Mouse (Mus musculus): ENCODE results near the gene Cpeb4. TPM values are rescaled to one million over a fixed set of nuclear protein-coding genes. Genes with fewer than 3 reads are reported as not detected.
A peak's percentile ranks its signal among the peaks of the same experiment; 100 is the strongest.

Gene Cpeb4
- polyA plus RNA-seq, 1 experiment from 2014 or later: 15.1 TPM

DNA sequence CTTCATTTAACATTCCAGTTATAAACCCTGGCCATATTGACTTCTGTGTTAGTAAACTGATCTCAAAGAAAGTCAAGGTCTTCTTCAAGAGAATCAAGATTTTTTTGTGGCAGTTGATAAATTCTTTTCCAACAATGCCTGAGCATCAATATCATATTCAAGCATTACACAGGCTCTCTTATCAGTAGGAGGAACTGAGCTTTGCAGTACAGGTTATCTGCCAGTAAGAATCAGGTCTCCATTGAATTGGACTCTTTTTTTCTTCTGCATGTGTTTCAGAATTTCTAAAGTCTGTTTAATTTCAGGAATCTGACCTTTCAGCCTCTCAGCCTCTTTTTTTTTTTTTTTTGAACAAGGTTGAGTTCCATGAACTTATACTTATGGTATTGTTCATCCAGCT lies 40.9 kb downstream of the Cpeb4 start:
- Histone ChIP-seq H3K27me3 (no peaks in the 10 kb centered on the region), H3K27ac (replicated peaks) (no peak overlapping the region), H3K4me2 (no peak overlapping the region), H3K36me3 (no peaks in the 10 kb centered on the region), H3K9me3 (no peaks in the 10 kb centered on the region), H3K4me3 (no peak overlapping the region), H3K4me1 (replicated peaks) (no peaks in the 10 kb centered on the region), H3K9ac (no peak overlapping the region)
- ATAC-seq (ENCODE audit: low read depth): no peak

DNA sequence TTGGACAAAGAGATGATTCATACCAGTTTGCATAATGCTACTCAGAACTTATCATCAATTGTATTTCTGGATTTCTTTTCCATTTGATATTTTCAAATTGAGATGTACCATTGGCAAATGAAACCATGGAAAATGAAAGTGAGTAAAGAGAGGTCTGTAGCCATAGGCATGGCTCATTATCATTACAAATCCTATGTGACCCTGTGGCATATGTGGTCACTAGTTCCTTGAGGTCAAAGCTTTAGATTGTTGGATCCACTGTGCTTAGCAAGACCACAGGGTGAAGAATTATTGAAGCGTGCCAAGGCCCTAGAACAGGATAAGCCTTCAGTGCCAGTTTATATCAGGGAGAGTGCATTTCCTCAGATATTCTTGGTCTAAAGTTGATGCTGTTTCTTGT lies 45.8 kb downstream of the Cpeb4 start:
- Histone ChIP-seq H3K4me3 (no peak overlapping the region), H3K9me3 (no peaks in the 10 kb centered on the region), H3K4me2 (no peak overlapping the region), H3K27ac (replicated peaks) (no peak overlapping the region), H3K9ac (no peak overlapping the region), H3K27me3 (no peaks in the 10 kb centered on the region), H3K36me3 (peaks cover 15% of the 10 kb centered on the region), H3K4me1 (replicated peaks) (no peaks in the 10 kb centered on the region)
- 95% methylated on average over 1 of the region's 1 CpGs for WGBS
- no peak for ATAC-seq (ENCODE audit: low read depth)

DNA sequence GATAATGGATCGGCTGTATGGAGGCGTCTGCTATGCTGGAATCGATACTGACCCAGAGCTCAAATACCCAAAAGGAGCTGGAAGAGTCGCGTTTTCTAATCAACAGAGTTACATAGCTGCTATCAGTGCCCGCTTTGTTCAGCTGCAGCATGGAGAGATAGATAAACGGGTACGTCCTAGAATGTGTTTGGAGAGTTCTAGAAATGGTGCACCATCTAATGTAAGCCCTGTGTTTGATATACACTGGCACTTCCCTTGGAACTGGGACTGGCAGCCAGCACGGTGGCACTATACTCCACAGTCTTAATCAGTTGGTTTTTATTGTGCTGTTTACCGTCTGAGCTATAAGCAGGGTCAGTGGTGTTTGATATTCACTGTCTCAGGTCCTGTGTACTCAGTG lies 58.0 kb downstream of the Cpeb4 start:
- peaks cover 72% of the 10 kb centered on the region for H3K36me3 ChIP-seq
- ATAC-seq (ENCODE audit: low read depth): no peak
- no peak overlapping the region for H3K27ac ChIP-seq (replicated peaks)
- H3K9ac ChIP-seq: no peak overlapping the region
- WGBS: 96% methylated on average over 10 of the region's 10 CpGs
- no peak overlapping the region for H3K4me2 ChIP-seq
- no peaks in the 10 kb centered on the region for H3K4me1 ChIP-seq (replicated peaks)
- no peak overlapping the region for H3K4me3 ChIP-seq
- H3K9me3 ChIP-seq: no peaks in the 10 kb centered on the region
- H3K27me3 ChIP-seq: no peaks in the 10 kb centered on the region

DNA sequence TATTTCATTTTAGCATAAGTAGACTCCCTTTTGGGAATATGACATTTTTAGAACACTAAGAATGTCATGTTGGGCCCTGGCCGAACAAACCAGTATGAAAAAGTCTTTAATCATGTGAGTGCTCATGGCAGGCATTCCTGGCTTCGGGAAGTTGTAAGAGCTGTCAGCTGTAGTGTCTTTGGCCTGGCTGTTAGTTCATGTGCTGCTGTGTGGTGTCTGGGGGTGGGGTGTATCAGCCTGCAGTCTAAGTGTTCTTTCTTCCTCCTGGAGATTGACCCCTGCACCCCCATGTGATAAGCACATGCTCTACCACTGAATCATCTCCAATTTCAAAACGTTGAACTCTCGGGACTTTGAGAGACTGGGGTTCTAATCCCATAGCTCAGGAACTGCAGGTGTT lies 63.6 kb downstream of the Cpeb4 start:
- Histone ChIP-seq H3K4me1 (replicated peaks) (peaks cover 4% of the 10 kb centered on the region), H3K27me3 (no peaks in the 10 kb centered on the region), H3K36me3 (peaks cover 33% of the 10 kb centered on the region), H3K4me2 (no peak overlapping the region), H3K9me3 (no peaks in the 10 kb centered on the region), H3K4me3 (no peak overlapping the region), H3K27ac (replicated peaks) (no peak overlapping the region), H3K9ac (no peak overlapping the region)
- WGBS: 64% methylated on average over 4 of the region's 4 CpGs
- ATAC-seq (ENCODE audit: low read depth): no peak

DNA sequence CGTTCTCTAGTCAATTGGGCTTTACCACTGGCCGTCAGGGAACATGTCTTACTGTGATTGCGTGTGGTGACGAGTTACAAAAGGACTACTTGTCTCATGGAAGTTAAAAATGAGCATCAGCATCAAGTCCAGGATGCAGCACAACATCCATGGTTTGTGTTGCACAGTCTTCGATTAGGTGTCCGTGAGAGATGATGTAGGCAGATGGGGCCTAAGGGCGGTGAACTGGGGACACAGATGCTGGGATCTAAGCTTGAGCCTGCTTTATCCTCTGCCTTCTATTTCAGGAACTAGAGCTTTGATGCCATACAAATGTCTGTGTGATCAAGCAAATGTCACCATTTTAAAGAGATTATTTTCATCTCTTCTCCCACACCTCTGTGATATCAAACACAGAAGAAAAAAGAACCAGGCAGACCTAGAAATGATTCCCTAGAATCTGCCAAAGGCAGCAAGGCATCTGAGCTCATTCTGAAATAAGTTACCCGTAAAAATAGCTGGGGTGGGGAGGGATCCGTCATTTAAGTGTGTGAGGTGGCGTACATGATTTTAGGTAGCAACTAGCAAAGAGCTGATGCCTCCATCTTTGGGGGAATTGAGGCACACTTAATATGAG lies 65.0 kb downstream of the Cpeb4 start:
- no peak overlapping the region for H3K9ac ChIP-seq
- H3K27ac ChIP-seq (replicated peaks): no peak overlapping the region
- H3K4me2 ChIP-seq: no peak overlapping the region
- H3K9me3 ChIP-seq: no peaks in the 10 kb centered on the region
- H3K4me3 ChIP-seq: no peak overlapping the region
- peaks cover 17% of the 10 kb centered on the region for H3K4me1 ChIP-seq (replicated peaks)
- no peak for ATAC-seq (ENCODE audit: low read depth)
- H3K27me3 ChIP-seq: no peaks in the 10 kb centered on the region
- peaks cover 19% of the 10 kb centered on the region for H3K36me3 ChIP-seq
- 90% methylated on average over 10 of the region's 10 CpGs for WGBS

DNA sequence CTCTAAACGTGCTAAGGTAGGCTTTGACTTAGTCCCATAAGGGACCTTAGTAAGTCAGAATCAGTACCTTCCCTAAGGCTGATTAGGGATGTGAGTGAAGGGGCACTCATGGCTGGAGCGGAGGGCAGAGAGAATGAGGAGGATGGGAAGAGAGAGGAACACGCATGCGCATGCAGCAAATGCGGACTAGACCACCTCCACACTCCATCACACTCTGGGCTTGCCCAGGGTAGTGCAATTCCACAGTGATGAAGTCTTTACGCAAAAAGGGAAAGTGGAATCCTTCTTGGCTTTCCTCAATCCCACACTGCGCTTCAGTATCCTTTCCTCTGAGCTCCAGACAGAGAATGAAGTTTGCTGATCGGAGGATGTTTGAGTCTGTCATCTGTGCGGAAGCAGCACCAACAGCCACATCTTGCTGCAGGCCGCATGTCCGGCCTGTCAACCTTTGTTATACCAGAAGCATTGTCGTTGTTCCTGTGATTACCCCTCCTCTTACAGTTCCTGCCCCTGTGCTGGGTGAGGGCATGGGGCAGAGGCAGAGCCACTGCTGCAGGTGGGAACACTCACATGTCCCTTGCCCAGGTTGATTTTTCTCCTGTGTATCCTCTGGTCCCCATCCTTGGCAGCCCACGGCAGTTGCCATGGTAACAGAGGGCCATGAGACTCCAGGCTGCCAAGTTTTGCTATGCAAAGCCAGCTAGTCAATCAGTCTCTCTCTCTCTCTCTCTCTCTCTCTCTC lies 69.1 kb downstream of the Cpeb4 start:
- peaks cover 22% of the 10 kb centered on the region for H3K4me1 ChIP-seq (replicated peaks)
- H3K27me3 ChIP-seq: no peaks in the 10 kb centered on the region
- no peak overlapping the region for H3K4me2 ChIP-seq
- peak; percentile 86 for ATAC-seq (ENCODE audit: low read depth)
- 70% methylated on average over 13 of the region's 13 CpGs for WGBS
- H3K27ac ChIP-seq (replicated peaks): peak overlapping the region; percentile 76
- peaks cover 5% of the 10 kb centered on the region; the same call in 1 of the 2 replicates for H3K36me3 ChIP-seq
- H3K9ac ChIP-seq: no peak overlapping the region; the same call in 1 of the 2 replicates
- H3K4me3 ChIP-seq: no peak overlapping the region
- H3K9me3 ChIP-seq: no peaks in the 10 kb centered on the region

DNA sequence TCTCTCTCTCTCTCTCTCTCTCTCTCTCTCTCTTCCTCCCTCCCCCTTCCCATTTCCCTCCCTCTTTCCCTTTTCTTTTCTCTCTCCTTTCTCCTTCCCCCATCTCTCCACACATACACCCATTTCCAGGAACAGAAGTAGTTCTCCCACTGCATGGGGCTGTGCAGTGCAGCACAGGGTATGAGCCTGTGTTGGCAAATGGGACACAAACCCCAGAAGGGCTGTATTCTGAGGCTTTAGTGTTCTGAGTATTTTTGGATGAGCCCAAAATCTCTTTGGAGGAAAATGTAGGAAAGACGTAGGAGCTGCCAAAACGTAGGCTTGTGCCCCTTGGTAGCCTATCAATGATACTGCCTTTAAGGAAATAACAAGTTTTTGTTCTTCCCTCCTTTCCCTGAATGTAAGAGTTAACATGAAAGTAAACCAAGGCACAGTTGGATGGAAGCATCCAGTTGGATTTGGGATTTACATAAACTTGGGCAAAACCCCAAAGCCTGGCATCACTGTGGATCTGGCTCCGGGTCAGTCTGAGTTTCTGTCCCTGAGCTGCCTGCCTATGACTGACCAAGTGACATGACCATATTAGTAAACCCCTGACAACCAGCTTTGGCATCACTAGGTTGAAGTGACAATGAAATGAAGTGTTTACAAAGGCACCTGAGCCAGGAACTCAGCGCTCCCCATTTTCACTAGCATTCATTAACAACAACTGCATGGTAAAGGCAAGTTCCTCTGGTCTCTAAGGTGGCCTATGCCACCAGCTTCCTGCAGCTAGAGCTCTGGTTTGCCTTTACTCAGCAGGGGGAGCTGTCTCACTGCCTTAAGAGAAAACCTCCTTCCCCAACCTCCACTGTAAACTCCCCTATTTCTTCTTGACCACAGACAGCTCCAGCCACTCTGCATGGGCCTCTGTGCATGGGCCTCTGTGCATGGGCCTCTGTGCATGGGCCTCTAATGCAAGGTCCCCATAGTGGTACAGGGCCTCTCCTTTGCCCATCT lies 69.9 kb downstream of the Cpeb4 start:
- Histone ChIP-seq H3K4me3 (no peak overlapping the region), H3K9ac (no peak overlapping the region), H3K27me3 (no peaks in the 10 kb centered on the region), H3K27ac (replicated peaks) (peak overlapping the region; percentile 76), H3K4me2 (no peak overlapping the region), H3K36me3 (no peaks in the 10 kb centered on the region), H3K4me1 (replicated peaks) (peaks cover 22% of the 10 kb centered on the region), H3K9me3 (no peaks in the 10 kb centered on the region)
- peak; percentile 55 for ATAC-seq (ENCODE audit: low read depth)
- WGBS: 82% methylated on average over 4 of the region's 4 CpGs

DNA sequence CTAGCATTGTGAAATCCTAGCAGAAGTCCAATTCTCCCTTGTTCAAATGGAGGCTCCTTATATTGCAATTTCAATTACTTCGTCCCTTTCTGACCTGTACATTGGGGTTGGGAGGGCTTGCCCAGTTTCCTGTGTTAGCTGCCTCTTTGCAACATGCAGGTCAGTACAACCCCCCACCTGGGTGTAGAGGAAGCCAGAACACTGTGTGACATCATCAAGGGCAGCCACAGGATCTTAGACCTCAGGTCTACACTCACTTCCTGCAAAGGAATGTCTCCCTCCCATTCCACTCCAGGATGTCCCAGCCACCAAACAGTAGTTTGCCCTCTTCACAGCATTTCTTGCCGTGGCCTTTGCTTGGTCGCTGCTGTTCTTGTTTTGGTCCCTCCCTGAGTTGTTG lies 73.5 kb downstream of the Cpeb4 start:
- H3K27me3 ChIP-seq: no peaks in the 10 kb centered on the region
- WGBS: 91% methylated on average over 3 of the region's 3 CpGs
- ATAC-seq (ENCODE audit: low read depth): no peak
- H3K9me3 ChIP-seq: no peaks in the 10 kb centered on the region
- H3K27ac ChIP-seq (replicated peaks): no peak overlapping the region
- H3K4me2 ChIP-seq: no peak overlapping the region
- no peak overlapping the region for H3K4me3 ChIP-seq
- peaks cover 32% of the 10 kb centered on the region for H3K4me1 ChIP-seq (replicated peaks)
- no peaks in the 10 kb centered on the region for H3K36me3 ChIP-seq
- no peak overlapping the region for H3K9ac ChIP-seq

DNA sequence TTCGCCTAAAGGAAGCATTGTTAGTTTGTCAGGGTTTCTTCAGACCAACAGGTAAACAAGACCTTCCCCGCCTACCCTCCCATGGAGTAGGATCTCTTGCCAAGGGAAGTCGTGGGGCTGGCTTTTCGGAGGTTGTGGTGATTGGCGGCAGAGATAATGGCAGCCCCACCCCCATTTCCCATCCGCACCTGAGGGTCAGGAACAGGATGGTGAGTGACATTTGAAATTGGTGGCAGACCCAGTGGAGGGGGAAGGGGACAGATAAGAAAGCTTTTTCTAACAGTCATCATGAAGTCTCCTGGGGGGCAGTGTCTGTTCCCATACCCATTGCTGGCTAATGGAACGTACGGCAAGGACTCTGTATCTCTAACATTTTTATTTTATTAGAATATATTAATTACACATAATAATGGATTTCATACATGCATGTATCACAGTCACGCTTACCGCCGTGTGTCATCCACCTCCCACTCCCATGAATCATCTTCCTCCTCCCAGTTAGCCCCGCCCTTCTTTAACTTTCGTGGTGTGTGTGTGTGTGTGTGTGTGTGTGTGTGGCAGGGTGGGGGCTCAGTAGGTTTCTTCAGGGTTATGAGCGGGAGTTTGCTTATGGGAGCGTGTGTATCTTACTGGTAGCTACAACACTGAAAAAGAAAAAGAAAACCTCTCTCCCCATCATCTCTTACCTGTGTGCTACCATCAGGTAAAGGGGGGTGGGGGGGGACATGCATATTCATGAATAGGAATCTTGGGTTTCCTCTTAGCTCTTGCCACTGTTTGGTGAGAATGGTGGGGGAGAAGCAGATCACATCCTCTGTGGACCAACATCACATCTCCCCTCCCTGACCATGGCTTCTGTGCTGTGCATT lies 76.7 kb downstream of the Cpeb4 start:
- Histone ChIP-seq H3K27me3 (no peaks in the 10 kb centered on the region), H3K9ac (peak overlapping the region; percentile 62), H3K4me1 (replicated peaks) (peaks cover 11% of the 10 kb centered on the region), H3K36me3 (no peaks in the 10 kb centered on the region), H3K27ac (replicated peaks) (no peak overlapping the region), H3K4me3 (peak overlapping the region; percentile 42), H3K9me3 (no peaks in the 10 kb centered on the region), H3K4me2 (peak overlapping the region; percentile 58)
- 18% methylated on average over 15 of the region's 15 CpGs for WGBS
- ATAC-seq (ENCODE audit: low read depth): peak; percentile 72

DNA sequence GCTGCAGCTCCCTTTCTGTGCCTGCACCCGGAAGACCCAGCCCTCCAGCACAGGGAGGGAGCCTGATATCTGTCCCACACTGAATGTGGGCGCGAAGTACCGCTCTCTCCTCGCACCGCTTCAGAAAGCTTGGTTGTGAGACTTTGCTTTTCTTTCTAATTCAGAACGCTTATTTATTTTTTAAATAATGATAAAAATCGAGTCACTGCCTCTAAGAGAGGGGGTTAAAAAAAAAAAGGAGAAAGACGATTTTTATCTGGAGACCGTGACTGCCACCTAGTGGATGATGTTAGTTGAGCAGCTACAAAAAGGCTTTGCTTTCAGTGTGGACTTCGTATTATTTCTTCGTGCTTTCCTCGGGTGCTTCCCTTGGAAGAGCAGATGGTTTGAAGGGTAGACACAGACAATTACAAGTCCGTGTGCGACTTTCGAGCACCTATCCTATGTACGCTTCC lies 77.3 kb downstream of the Cpeb4 start:
- 3% methylated on average over 17 of the region's 17 CpGs for WGBS
- H3K27me3 ChIP-seq: no peaks in the 10 kb centered on the region
- H3K4me2 ChIP-seq: peak overlapping the region; percentile 58
- peak overlapping the region; percentile 42 for H3K4me3 ChIP-seq
- H3K4me1 ChIP-seq (replicated peaks): peaks cover 11% of the 10 kb centered on the region
- ATAC-seq (ENCODE audit: low read depth): peak; percentile 91
- no peak overlapping the region for H3K27ac ChIP-seq (replicated peaks)
- H3K9me3 ChIP-seq: no peaks in the 10 kb centered on the region
- no peaks in the 10 kb centered on the region for H3K36me3 ChIP-seq
- H3K9ac ChIP-seq: peak overlapping the region; percentile 62

DNA sequence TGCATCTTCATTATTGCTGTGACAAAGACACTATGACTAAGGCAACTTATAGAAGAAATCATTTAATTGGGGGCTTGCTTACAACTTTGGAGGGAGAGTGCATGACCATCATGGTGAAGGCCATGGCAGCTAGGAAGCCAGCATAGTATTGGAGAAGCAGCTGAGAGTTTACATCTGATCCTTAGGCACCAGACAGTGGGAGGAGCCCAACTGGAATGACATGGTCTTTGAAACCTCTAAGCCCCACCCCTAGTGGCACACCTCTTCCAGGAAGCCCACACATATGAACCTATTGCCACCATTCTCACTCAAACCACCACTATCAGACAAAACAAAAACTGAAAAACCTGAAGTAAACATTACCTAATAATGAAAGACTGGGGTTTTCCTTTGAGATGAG lies 88.1 kb downstream of the Cpeb4 start:
- Histone ChIP-seq H3K4me1 (replicated peaks) (no peaks in the 10 kb centered on the region), H3K36me3 (no peaks in the 10 kb centered on the region), H3K9ac (no peak overlapping the region), H3K9me3 (no peaks in the 10 kb centered on the region), H3K27me3 (no peaks in the 10 kb centered on the region), H3K4me3 (no peak overlapping the region), H3K4me2 (no peak overlapping the region), H3K27ac (replicated peaks) (no peak overlapping the region)
- ATAC-seq (ENCODE audit: low read depth): no peak

Data from neural tube, embryonic 13.5 days (tissue).